Mouse (Mus musculus): Measurements from ENCODE around the gene Fhdc1. TPM values are rescaled to one million over a fixed set of nuclear protein-coding genes. Genes with fewer than 3 reads are reported as not detected.

The Fhdc1 gene
- polyA plus RNA-seq, 2 experiments from 2014 or later: 0.75 to 2.4 TPM

GRCm38 (mm10) chr3:84431257-84431656, 49.0 kb downstream of the Fhdc1 start:
- no peak for ATAC-seq

- no peak for ATAC-seq
These were observed 50.1 kb downstream of the Fhdc1 start for GRCm38 (mm10) chr3:84430152-84430551.

GRCm38 (mm10) chr3:84428994-84429725, 51.1 kb downstream of the Fhdc1 start:
- no peak for ATAC-seq

- ATAC-seq: no peak
These were observed 52.5 kb downstream of the Fhdc1 start for GRCm38 (mm10) chr3:84427779-84428178.

GRCm38 (mm10) chr3:84422340-84422739, 57.9 kb downstream of the Fhdc1 start:
- ATAC-seq: no peak

- no peak for ATAC-seq
These were observed 66.4 kb downstream of the Fhdc1 start for GRCm38 (mm10) chr3:84413868-84414267.

- no peak for ATAC-seq
These were observed 67.3 kb downstream of the Fhdc1 start for GRCm38 (mm10) chr3:84412920-84413319.

- no peak for ATAC-seq
These were observed 70.8 kb downstream of the Fhdc1 start for GRCm38 (mm10) chr3:84409474-84409862.

GRCm38 (mm10) chr3:84408756-84409473, 71.3 kb downstream of the Fhdc1 start:
- ATAC-seq: no peak

GRCm38 (mm10) chr3:84405523-84405922, 74.7 kb downstream of the Fhdc1 start:
- no peak for ATAC-seq

GRCm38 (mm10) chr3:84403389-84403788, 76.8 kb downstream of the Fhdc1 start:
- no peak for ATAC-seq

GRCm38 (mm10) chr3:84402716-84403115, 77.5 kb downstream of the Fhdc1 start:
- ATAC-seq: no peak

GRCm38 (mm10) chr3:84397976-84398375, 82.3 kb downstream of the Fhdc1 start:
- no peak for ATAC-seq

- ATAC-seq: no peak
These were observed 84.0 kb downstream of the Fhdc1 start for GRCm38 (mm10) chr3:84396240-84396639.

- no peak for ATAC-seq
These were observed 84.4 kb downstream of the Fhdc1 start for GRCm38 (mm10) chr3:84395840-84396239.

- ATAC-seq: peak; percentile 57
These were observed 85.3 kb downstream of the Fhdc1 start for GRCm38 (mm10) chr3:84394841-84395447.

Other genes starting within 250 kb of the Fhdc1 start
- gene Trim2, start 173.6 kb downstream of the Fhdc1 start, polyA plus RNA-seq (2017; shearing (Covaris generic)): 1 to 10 TPM; 1.2 to 2.3 TPM
- 10 to 100 TPM; 39.7 to 49.0 TPM for gene Arfip1, start 102.2 kb upstream of the Fhdc1 start, polyA plus RNA-seq (2017; shearing (Covaris generic))
- gene Tigd4, start 113.1 kb upstream of the Fhdc1 start, polyA plus RNA-seq (2017; shearing (Covaris generic)): not detected
- 100 to 1,000 TPM; 124 to 153 TPM for gene Tmem154, start 185.8 kb upstream of the Fhdc1 start, polyA plus RNA-seq (2017; shearing (Covaris generic))

Data from activated CD4-positive, CD25-positive, alpha-beta regulatory T cell, adult 4 months (primary cell).